Mouse (Mus musculus) midbrain, embryonic 14.5 days (tissue): Measurements from ENCODE around the gene Nemf. TPM values are rescaled to one million over a fixed set of nuclear protein-coding genes. Genes with fewer than 3 reads are reported as not detected.
A peak's percentile ranks its signal among the peaks of the same experiment; 100 is the strongest.

Experiments used
- ATAC-seq: fragments of 200-750 bp; cut with Nextera tagmentation; 2 replicates; pipeline ENCODE4 v1.8.0; 2017; ENCODE audit warnings: moderate number of reproducible peaks, moderate library complexity; ENCODE audit not compliant: low FRiP score, low TSS enrichment
- DNase-seq: peaks from one replicate; pipeline ENCODE4 v3.0.0-alpha.2; 2015
- H3K27ac ChIP-seq: fragments of 300-500 bp; sonication (generic); replicated peaks from 2 replicates; pipeline ENCODE4 v1.5.1; 2014; ENCODE audit warnings: mild to moderate bottlenecking, low read depth, low read length, moderate library complexity
- H3K27me3 ChIP-seq: fragments of 300-500 bp; sonication (generic); 2 replicates; pipeline ENCODE4 v1.6.1; 2014; ENCODE audit warnings: low read length, control low read depth, mixed read lengths; ENCODE audit not compliant: control insufficient read depth, insufficient read depth
- H3K36me3 ChIP-seq: fragments of 300-500 bp; sonication (generic); 2 replicates; pipeline ENCODE4 v1.6.1; 2014; ENCODE audit warnings: low read length, control low read depth; ENCODE audit not compliant: control insufficient read depth, insufficient read depth
- H3K4me1 ChIP-seq: fragments of 300-500 bp; sonication (generic); 2 replicates; pipeline ENCODE4 v1.6.1; 2014; ENCODE audit warnings: mild to moderate bottlenecking, antibody characterized with exemption, low read length, control low read depth; ENCODE audit not compliant: control insufficient read depth, insufficient read depth
- H3K4me2 ChIP-seq: fragments of 300-500 bp; sonication (generic); 2 replicates; pipeline ENCODE4 v1.6.1; 2014; ENCODE audit warnings: mild to moderate bottlenecking, low read length, moderate library complexity
- H3K4me3 ChIP-seq: fragments of 300-500 bp; sonication (generic); replicated peaks from 2 replicates; pipeline ENCODE4 v1.5.1; 2014; ENCODE audit warnings: low read depth, low read length
- H3K9ac ChIP-seq: fragments of 300-500 bp; sonication (generic); replicated peaks from 2 replicates; pipeline ENCODE4 v1.6.1; 2014; ENCODE audit warnings: mild to moderate bottlenecking, low read length, moderate library complexity
- H3K9me3 ChIP-seq: fragments of 300-500 bp; sonication (generic); 2 replicates; pipeline ENCODE4 v1.6.1; 2016; ENCODE audit warnings: low read length, control low read depth, mixed read lengths; ENCODE audit not compliant: control insufficient read depth
- WGBS: fragments of 180-500 bp; shearing (Covaris S2); extraction: QIAGEN DNeasy Blood & Tissue Kit; methylation state at CpG from one replicate; pipeline ENCODE4 v1.1.7; 2014; 5-methylcytosine and 5-hydroxymethylcytosine counted together
- polyA plus RNA-seq: library from polyadenylated mRNA; unstranded; fragments of >200 nt; fragmentation: Nextera tagmentation; extraction: Ambion mirVana; gene quantifications from 2 replicates; pipeline ENCODE4 v1.2.1, GENCODE M21; 2014

The Nemf gene
- polyA plus RNA-seq, 1 experiment from 2014 or later = 87.1 TPM

DNA sequence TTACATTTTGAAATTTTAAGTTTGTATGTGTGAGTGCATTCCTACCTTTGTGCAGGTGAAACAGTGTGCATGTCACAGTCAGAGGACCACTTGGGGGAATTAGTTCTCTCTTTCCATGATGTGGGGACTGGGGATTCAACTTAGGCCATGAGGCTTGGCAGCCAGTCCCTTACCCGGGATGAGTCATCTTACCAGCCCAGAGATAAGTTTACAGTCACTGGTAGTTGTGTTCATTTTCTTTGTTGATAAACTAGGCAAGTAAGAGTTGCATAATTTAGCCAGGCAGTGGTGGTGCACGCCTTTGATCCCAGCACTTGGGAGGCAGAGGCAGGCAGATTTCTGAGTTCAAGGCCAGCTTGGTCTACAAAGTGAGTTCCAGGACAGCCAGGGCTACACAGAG lies 52.9 kb downstream of the Nemf start:
- peaks cover 88% of the 10 kb centered on the region for H3K36me3 ChIP-seq
- no peak for DNase-seq
- WGBS = 95% methylated on average over 2 of the region's 2 CpGs
- no peak overlapping the region for H3K27ac ChIP-seq
- no peak overlapping the region for H3K9ac ChIP-seq
- no peak overlapping the region for H3K4me2 ChIP-seq
- H3K4me1 ChIP-seq = peaks cover 4% of the 10 kb centered on the region
- no peaks in the 10 kb centered on the region for H3K27me3 ChIP-seq
- H3K4me3 ChIP-seq = no peak overlapping the region
- H3K9me3 ChIP-seq = no peaks in the 10 kb centered on the region
- ATAC-seq = no peak

DNA sequence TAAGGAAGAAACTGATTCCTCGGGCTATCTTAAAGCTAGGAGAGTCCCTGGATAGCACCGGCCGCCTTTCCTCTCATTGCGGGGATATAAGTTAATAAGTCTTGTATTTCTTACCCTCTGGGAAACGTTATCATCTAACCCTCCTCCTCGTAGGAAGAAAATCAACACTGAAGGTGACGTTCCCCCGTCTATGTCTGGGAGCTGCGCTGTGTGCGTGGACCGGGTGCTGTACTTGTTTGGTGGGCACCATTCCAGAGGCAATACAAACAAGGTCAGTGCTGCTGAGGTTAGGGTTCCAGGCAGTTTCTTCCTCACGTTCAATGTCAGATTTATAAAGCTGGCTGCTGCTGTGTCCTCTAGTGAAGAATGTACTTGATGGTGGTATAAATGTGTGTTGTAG lies 54.8 kb downstream of the Nemf start:
- Histone ChIP-seq H3K9me3 (no peaks in the 10 kb centered on the region), H3K4me1 (peaks cover 17% of the 10 kb centered on the region), H3K27me3 (no peaks in the 10 kb centered on the region), H3K27ac (no peak overlapping the region), H3K4me3 (no peak overlapping the region), H3K4me2 (no peak overlapping the region), H3K36me3 (peaks cover 73% of the 10 kb centered on the region), H3K9ac (no peak overlapping the region)
- no peak for ATAC-seq
- WGBS = 96% methylated on average over 12 of the region's 12 CpGs
- DNase-seq = no peak

DNA sequence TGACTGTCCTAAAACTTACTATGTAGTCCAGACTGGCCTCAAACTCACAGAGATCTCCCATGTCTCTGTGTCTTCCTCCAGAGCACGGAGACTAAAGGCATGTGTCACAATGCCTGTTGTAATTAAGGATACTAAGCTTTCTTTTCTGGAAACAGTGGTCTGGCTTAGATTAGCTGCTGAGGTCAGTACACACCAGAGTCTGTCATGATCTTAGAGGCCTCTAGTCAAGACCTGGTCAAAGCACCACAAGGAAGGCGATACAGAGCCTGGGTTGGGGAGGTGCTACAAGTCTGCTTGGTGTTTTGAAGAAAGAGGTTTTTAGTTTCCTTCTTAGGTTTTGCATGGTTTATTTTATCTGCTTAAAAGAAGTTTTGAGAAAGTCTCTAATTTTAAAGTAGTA lies 56.6 kb downstream of the Nemf start:
- no peaks in the 10 kb centered on the region for H3K27me3 ChIP-seq
- H3K4me3 ChIP-seq = no peak overlapping the region
- H3K4me1 ChIP-seq = peaks cover 17% of the 10 kb centered on the region
- DNase-seq (no peak), ATAC-seq (no peak)
- H3K36me3 ChIP-seq = peaks cover 55% of the 10 kb centered on the region
- no peak overlapping the region for H3K4me2 ChIP-seq
- no peaks in the 10 kb centered on the region for H3K9me3 ChIP-seq
- H3K9ac ChIP-seq = no peak overlapping the region
- 96% methylated on average over 2 of the region's 2 CpGs for WGBS
- H3K27ac ChIP-seq = no peak overlapping the region

DNA sequence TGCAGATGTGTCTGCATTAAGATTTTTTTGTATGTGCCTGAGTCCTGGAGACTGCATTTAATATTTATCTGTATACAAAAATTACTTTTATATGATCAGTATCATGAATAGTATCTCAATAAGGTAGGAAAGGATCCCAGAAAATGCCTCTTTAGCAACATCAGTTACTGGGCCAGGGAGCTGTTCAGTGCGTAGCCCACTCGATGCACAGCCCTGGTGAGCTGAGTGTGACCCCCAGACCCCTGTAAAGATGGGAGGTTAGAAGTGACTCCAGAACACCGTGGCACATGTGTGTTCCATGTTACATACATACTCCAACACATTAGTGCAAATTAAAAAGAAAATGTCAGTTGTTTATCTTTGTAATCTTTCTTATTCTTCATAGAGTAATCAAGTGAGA lies 57.1 kb downstream of the Nemf start:
- Histone ChIP-seq H3K27me3 (no peaks in the 10 kb centered on the region), H3K4me3 (no peak overlapping the region), H3K9me3 (no peaks in the 10 kb centered on the region), H3K36me3 (peaks cover 49% of the 10 kb centered on the region), H3K27ac (no peak overlapping the region), H3K4me2 (no peak overlapping the region), H3K4me1 (peaks cover 17% of the 10 kb centered on the region), H3K9ac (no peak overlapping the region)
- DNase-seq (no peak), ATAC-seq (no peak)
- 92% methylated on average over 3 of the region's 3 CpGs for WGBS

DNA sequence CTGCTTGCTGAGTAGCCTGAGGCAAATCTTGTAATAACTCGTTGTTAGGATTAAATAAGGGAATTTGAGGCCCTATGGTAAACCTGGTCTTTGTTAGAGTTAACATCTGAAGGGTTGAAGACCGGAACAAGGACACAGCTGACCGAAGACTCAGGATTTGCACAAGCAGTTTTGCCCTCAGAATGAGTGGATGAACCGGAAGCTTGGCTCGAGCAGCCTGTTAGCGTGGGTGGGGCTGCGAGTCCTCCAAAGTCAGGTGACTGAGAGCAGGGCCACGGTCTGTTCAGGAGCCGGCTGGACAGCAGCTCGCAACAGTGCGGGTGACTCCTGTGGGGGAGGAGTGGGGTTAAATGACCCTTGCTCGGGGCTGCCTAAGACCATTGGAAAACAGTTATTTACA lies 57.7 kb downstream of the Nemf start:
- no peak overlapping the region for H3K27ac ChIP-seq
- no peak for DNase-seq
- H3K4me3 ChIP-seq = no peak overlapping the region
- peaks cover 44% of the 10 kb centered on the region for H3K36me3 ChIP-seq
- H3K27me3 ChIP-seq = no peaks in the 10 kb centered on the region
- H3K9me3 ChIP-seq = no peaks in the 10 kb centered on the region
- peak overlapping the region; percentile 81 for H3K4me2 ChIP-seq
- H3K9ac ChIP-seq = no peak overlapping the region
- WGBS = 71% methylated on average over 12 of the region's 12 CpGs
- H3K4me1 ChIP-seq = peaks cover 17% of the 10 kb centered on the region
- ATAC-seq = no peak

DNA sequence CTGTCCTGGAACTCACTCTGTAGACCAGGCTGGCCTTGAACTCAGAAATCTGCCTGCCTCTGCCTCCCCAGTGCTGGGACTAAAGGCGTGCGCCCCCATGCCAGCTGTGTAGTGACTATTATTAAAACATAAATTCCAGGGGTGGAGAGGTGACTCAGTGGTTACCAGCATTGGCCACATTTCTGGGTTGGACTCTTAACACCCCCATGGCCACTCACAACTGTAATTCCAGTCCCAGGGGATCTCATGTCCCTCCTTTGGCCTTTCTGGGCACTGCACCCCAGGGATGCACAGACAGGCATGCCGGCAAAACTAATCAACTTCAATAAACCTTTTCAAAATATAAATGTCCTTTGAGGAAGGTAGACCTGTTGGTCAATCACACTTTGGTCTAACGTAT lies 58.7 kb downstream of the Nemf start:
- WGBS = 89% methylated on average over 4 of the region's 4 CpGs
- DNase-seq (no peak), ATAC-seq (no peak)
- Histone ChIP-seq H3K9me3 (no peaks in the 10 kb centered on the region), H3K27me3 (no peaks in the 10 kb centered on the region), H3K4me2 (peak overlapping the region; percentile 81), H3K4me3 (peak overlapping the region; percentile 98), H3K9ac (no peak overlapping the region), H3K4me1 (peaks cover 17% of the 10 kb centered on the region), H3K27ac (no peak overlapping the region), H3K36me3 (peaks cover 35% of the 10 kb centered on the region)

DNA sequence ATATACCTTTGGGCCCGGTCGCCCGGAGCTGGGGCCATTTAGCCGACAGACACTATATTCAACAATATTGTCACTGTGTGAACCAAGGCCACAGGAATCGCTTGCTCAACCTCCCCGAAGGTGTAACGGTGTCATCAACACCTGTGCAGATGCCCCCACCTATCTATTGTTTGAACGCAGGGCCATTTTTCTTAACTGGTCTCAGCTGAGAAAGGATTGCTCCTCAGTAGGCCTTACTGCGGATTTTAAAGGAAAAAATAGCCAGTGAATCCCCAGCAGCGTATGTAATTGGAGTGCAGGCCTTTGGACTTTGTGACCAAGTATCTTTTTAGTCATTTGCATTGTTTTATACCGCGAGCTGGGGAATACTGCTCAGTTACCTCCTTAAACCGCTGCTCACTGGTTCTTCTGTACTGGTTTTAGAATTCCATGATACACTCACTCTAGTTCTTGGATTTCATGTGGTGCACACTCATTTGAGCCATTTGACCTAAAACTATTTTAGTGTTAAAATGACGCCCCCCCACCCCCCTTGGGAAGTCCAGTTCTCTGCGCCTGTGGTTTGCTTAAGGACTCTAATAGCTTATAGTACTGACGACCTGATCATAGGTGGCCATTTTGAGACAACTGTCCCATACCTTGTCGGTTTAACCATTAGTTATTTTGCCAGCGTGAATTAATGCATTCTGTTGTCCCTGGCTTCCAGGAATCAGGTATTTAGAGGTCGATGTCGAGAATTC lies 59.4 kb downstream of the Nemf start:
- peak overlapping the region; percentile 98 for H3K4me3 ChIP-seq
- no peaks in the 10 kb centered on the region for H3K9me3 ChIP-seq
- H3K27me3 ChIP-seq = no peaks in the 10 kb centered on the region
- peaks cover 30% of the 10 kb centered on the region for H3K36me3 ChIP-seq
- WGBS = 18% methylated on average over 20 of the region's 20 CpGs
- H3K4me1 ChIP-seq = peaks cover 17% of the 10 kb centered on the region
- peak; percentile 44 for DNase-seq
- peak overlapping the region; percentile 96 for H3K27ac ChIP-seq
- ATAC-seq = no peak
- H3K9ac ChIP-seq = peak overlapping the region; percentile 99
- peak overlapping the region; percentile 81 for H3K4me2 ChIP-seq

DNA sequence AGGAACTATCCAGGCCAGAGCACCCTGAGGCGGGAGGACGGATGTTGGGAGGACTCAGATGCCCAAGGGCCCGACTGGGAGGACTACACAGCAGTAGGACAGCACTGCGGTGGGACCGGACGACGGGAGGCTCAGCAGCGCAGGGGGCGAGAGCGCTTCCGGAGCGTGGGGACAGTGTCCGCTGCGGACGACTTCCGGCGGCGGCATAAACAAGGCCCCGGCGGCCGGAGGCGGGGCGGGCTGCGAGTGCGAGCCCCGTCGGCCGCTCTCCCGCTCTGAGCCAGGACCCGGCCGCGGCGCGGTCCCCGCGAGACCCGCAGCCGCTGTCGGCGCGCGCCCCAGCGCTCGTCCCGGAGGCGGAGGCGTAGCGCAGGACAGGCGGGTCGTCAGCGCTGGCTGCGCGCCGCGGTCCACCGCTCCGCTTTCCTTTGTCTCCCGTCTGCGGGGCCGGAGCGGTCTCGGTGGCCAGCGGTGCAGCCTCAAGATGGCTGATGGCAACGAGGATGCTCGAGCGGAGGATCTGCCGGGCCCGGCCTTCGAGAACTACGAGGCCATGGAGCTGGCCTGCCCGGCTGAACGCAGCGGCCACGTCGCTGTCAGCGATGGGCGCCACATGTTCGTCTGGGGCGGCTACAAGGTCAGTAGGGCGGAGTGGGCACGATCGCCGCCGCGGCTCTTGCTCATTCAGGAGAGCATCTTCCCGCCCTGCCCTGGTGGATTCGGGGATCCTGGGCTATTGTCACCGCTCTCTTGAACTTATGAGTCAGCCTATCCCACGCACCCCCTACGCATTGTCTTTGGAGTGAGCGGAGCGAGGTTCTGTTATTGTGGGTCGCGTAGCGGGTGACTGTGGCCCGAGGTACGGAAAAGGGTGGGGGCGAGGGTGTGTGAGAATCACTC lies 60.2 kb downstream of the Nemf start, which contains the start of gene Klhdc2:
Gene Klhdc2 (plus strand): TSS at position 171 of the 900 bp plus-strand sequence.
- WGBS = under 1% methylated on average over 97 of the region's 98 CpGs
- ATAC-seq = peak; percentile 96

More for the DNA sequence above, 60.2 kb downstream of the Nemf start, which contains the start of gene Klhdc2:
- DNase-seq = peak; percentile 94
- H3K4me3 ChIP-seq = peak within 1 kb of the TSS; percentile 98
- H3K4me2 ChIP-seq = peak within 1 kb of the TSS; percentile 81
- H3K36me3 ChIP-seq = peaks cover 22% of the 10 kb centered on the region
- H3K9ac ChIP-seq = peak within 1 kb of the TSS; percentile 99
- H3K27ac ChIP-seq = peak within 1 kb of the TSS; percentile 96
- no peaks in the 10 kb centered on the region for H3K27me3 ChIP-seq
- peaks cover 17% of the 10 kb centered on the region for H3K4me1 ChIP-seq
- no peaks in the 10 kb centered on the region for H3K9me3 ChIP-seq
